Mouse (Mus musculus): ENCODE results near the gene Tango6.
A peak's percentile ranks its signal among the peaks of the same experiment; 100 is the strongest.
"Not testable (repeated sequence)": the region's sequence is repeated elsewhere in the genome, so short reads cannot be mapped to it uniquely, and the experiment has no call there.

Tango6 gene

DNA sequence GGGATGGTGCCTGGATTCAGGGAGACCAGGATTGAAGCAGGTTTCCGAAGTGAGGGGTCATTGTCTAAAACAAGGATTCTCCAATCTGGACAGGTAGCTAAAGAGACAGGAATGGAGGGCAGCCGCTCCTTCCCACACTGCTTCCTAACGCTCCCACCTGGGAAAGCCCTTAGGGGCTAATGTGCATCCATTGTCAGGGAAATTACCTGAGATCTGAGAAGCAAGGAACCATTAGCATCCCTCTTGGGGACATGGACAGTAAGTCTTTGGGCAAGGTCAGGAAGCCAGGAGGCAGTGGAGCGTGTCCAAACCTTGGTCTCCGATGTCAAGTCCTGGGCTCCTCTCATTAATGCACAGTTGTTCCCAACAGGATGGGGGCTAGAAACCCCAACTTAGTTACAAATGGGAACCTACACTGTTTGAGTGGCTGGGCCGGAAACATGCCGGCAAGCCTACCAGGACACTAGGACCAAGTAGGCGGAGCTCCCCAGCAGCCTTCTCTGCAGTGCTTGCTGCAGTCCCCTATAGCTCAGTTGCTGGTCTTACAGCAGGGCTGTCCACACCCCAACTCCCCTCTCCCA, 189.7 kb downstream of the Tango6 start:
- DNase-seq (ENCODE audit: low read depth, low spot score), result peak; percentile 94

DNA sequence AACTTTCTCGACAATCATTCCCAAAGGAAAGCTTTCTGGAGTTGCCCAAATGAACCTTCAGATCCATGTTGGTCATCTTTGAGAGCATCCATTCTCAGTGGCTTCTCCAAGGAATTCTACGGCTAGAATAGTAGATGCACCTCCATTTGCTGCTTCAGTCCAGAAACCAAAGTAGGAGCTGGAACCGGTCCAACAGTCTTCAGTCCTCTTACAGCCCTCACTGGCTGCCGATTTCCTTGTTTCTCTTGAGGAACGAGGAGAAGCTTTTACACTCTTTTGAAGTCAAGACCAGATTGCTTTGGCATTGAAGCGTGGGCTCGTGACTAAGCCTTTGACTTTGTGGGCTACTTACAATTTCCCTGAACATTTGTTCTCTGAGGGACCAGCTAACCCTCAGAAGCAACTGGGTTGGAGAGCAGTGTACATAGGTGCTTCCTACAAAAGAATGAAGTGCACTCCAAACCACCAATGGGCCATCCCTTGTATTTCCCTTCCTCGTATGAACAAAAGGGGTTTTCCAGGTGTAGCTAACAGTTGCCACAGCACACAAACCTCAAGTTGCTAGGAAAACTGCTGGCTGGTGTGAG, 197.3 kb downstream of the Tango6 start:
- no peak for DNase-seq (ENCODE audit: low read depth, low spot score)

DNA sequence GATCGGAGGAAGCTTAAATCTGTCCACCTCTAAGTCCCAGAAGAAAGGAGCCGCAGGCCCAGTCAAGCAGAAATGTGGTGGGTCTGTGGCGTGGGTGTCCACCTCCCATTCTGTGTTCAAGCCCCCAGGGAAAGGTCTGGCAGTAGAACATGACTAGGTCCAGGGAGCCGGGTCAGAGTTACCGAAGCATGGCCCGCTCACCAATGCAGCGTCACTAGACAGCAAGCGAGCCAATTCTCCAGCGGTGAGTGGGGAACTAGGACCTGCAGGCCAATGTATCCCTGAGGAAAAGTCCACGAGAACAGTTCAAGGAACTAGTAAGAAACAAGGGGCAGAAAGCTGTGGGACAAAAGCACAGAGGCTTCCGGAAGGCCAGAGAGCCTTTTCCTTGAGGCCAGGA, 201.2 kb downstream of the Tango6 start:
- DNase-seq (ENCODE audit: low read depth, low spot score), result not testable (repeated sequence)

DNA sequence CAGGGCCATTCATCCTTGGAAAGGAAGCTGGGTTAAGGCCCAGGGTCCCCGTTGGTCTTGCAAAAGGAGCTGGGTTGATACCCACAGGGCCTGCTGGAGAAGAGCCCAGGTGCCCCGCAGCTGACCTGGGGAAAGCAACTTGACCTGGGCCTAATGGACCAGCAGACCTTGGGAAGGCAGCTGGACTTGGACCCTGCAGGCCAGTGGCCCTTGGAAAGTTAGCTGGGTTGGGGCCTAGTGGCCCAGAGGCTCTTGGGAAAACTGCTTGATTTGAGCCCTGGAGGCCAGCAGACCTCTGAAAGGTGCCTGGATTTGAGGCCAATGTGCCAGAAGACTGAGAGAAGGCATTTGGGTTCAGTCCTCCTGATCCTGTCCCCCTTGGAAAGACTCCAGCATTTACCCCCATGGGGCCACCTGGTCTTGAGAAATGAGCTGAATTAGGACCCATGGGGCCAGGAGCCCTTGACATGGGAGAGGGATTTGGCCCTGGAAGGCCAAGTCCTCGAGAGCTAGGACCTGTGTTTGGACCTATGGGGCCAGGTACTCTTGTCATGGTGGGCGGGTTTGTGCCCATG, 202.0 kb downstream of the Tango6 start:
- DNase-seq (ENCODE audit: low read depth, low spot score), result not testable (repeated sequence)

DNA sequence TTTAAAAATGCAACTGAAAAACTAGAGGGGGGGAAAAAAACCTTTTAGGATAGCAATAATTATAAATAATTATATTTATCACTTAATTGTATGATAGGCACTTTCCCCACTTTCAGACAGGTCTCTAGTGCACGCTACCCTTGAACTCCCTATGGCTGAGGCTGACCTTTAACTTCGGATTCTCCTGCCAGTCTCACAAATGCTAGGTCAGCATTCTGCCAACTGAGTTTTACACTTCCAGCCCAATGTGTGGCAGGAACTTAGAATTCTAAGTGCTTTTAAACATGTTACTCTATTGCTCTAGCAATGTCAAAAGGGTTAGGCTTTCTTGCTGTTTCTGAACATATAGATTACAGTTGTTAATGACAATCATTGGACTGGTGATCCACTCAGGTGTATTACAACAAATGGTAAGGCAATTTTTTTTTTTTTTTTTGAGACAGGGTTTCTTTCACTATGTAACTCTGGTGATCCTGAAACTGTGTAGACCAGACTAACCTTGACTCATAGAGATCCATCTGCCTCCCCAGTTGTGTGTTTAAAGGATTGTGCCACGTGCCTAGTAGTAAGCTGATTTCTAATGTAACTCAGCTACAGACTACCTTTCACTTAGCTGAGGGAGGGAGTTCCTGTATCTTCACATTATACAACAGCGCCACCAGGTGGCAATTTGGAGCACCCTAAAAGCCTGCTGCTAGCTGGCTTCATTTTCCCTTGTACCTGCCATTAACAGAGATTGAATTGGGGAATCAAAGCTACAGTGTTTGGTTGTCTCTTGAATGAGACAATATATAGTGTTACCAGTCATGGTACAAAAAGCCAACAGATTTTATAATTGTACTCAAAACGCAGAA, 204.7 kb downstream of the Tango6 start:
- DNase-seq (ENCODE audit: low read depth, low spot score), result peak; percentile 88

DNA sequence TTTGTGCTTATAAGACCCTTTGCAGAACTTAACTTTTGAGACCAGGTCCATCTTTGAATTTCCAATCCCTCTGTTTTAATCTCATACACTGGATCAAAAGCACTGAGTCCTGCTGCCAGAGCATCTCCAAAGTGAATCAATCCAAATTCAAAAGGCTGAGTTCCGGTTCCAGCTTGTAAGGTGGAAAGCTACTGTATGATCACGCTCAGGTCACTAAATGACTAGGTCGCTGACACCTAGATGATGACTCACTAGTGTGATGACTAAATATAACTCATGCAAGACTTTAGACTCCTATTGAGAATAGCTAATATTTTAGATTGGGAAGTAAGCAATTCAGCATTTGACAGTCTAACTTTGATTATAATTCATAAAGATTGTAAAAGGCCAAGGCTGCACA, 205.9 kb downstream of the Tango6 start:
- no peak for DNase-seq (ENCODE audit: low read depth, low spot score)

DNA sequence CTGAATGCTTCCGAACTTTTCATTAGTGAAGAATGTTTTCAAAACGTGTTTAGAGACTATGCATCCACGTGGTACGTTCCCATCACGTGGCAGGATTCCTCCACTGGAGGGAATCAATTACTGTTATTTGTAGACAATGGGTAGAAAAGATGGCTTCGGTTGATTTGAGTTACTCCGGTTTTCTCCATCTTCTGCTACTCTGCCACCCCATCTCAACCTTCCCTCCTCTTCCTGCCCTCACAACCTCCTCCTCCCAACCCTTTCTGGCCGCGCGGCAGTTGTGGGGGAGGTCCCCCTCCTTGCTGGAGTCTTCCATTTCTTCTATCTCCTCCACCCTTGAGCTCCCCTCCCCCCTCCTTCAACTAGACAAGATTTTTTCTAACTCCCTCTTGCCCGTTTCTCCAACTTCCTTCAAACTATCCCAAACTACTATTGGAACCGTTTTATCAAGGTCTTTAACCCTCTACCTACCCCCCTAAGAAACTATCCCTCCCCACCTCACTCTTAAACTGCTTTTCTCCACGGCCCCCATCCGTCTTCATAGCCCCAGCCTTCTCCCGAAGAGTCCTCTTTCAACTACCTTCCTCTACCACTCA, 209.4 kb downstream of the Tango6 start:
- DNase-seq (ENCODE audit: low read depth, low spot score), result peak; percentile 83

DNA sequence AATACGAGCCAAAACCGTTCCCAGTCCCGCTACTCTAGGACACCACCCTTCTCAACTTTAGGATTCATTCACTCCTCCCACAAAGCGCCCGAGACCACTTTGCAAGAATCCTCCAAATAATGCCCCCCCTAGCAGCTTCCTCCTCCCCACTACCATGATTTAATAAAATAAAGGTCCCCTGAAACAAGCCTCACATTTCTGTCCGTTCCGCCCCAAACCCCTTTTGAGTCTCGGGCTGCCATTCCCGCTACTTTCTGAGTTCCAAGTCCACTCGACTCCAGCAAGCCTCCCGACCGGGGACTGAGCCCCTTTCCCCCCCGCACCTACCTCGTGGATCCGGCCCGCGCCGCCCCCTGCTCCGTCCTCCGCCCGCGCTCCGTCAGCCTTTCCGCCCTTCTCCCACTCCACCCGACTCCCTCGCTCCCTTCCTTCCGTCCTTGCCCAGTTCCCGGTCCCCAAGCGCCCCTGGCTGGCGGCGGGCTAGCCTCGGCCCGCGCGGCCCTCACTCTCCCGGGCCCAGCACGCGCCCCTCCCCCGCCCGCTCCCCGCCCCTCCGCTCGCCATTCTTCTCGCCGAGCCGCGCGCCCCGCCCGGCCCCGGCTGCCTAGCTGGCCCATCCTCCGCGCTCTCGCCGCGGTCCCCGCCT, 210.1 kb downstream of the Tango6 start:
- DNase-seq (ENCODE audit: low read depth, low spot score), result peak; percentile 64

DNA sequence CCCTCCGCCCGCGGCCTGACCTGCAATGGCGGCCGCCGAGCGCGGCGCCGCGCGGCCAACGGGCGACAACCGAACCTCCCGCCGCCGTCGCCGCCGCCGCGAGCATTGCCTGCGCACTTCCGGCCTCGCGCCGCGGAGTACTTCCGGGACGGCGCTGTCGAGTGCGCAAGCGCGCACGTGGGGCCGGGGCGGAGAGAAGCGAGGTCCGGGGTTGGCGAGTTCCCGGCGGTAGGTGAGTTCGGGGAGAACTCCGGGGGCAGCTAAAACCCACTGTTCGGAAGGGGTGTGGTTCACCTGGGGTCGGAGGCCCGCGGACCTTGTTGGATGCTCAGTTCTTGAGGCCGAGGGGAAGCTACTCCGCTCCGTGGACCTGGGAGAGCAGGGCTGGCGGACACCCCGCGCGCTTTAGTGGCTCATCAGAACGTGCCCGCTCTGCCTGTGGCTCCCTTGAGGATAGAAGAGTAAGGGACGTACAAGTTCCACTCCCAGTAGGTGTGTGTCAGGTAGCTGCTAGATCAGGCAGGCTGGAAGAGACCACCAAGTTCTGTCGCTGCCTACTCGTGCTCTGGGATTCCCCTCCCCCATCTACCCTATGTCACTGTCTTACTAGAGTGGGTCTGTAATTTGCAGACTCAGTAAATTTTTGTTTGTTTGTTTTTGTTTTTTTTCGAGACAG, 210.8 kb downstream of the Tango6 start, which contains the start of gene Utp4:
Gene Utp4 (plus strand): TSS at position 156 of the 676 bp plus-strand sequence.
- DNase-seq (ENCODE audit: low read depth, low spot score), result peak; percentile 91

DNA sequence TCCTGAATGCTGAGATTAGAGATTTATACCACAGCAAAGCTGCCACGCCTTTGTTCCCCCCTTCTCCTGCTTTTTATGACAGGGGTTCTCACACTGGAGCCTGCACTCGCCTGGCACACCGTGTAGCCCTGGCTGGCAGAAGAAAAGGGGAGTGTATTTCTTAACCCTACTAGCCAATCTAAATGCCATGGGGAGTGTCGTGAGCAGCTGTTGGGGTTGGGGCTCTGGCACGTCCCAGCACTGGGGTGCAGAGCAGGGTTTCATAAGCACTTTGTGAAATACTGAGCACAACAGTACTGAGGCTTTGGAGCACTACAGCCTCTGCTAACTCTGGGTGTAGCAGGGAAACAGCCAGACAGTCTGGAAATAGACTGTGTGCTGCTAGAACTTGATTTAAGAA, 216.6 kb downstream of the Tango6 start:
- no peak for DNase-seq (ENCODE audit: low read depth, low spot score)

Measured in ES-CJ7 (cell line).